Mouse (Mus musculus): ENCODE results near the gene Tns1. TPM values are rescaled to one million over a fixed set of nuclear protein-coding genes. Genes with fewer than 3 reads are reported as not detected.

Tns1 gene
- polyA plus RNA-seq, 1 experiment from 2014 or later = 65.4 TPM

- H3K36me3 ChIP-seq (ENCODE audit: insufficient read depth, low read length) = peaks cover 22% of the 10 kb centered on the region
- H3K9me3 ChIP-seq (replicated peaks; ENCODE audit: low read length) = no peaks in the 10 kb centered on the region
- no peak overlapping the region for H3K4me3 ChIP-seq (replicated peaks; ENCODE audit: low read depth, low read length)
- no peak overlapping the region for H3K9ac ChIP-seq (ENCODE audit: low read depth, low read length)
- DNase-seq (ENCODE audit: low spot score) (no peak), ATAC-seq (replicated peaks; ENCODE audit: low FRiP score, low read depth) (no peak)
- WGBS = 92% methylated on average over 3 of the region's 3 CpGs
- H3K27ac ChIP-seq = no peak overlapping the region
- H3K4me2 ChIP-seq (ENCODE audit: low read length) = no peak overlapping the region
- H3K27me3 ChIP-seq (ENCODE audit: insufficient read depth, low read length) = no peaks in the 10 kb centered on the region
- TF ChIP-seq CTCF (IDR thresholded peaks at IDR 0.05; ENCODE audit: low read depth) = no peak
- peaks cover 11% of the 10 kb centered on the region for H3K4me1 ChIP-seq (replicated peaks; ENCODE audit: insufficient read depth, low read length)
Observed at GRCm38 (mm10) chr1:73951178-73951577, 173.1 kb downstream of the Tns1 start.

DNA sequence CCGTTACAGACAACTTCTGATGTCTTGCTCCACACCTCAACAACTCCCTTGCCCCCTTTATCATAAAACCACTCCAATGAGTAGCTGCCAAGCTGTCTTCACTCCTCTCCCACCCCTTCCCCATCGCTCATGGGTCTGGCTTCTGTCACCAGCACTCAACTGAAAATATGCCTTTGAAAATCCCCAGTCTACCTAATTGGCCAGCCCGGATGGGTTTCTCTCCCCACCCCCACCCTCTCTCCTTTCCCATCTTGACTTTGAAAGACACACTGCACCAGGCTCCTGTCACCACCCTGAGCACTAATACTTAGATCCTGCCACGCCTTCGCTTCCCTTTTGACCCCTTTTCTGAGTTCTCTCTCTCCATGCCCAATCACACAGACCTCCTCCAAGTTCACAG, 175.5 kb downstream of the Tns1 start:
- DNase-seq (ENCODE audit: low spot score) (no peak), ATAC-seq (replicated peaks; ENCODE audit: low FRiP score, low read depth) (no peak)
- TF ChIP-seq CTCF (IDR thresholded peaks at IDR 0.05; ENCODE audit: low read depth) = no peak
- WGBS = 68% methylated on average over 5 of the region's 5 CpGs
- Histone ChIP-seq H3K36me3 (ENCODE audit: insufficient read depth, low read length) (peaks cover 21% of the 10 kb centered on the region), H3K27me3 (ENCODE audit: insufficient read depth, low read length) (no peaks in the 10 kb centered on the region), H3K9ac (ENCODE audit: low read depth, low read length) (no peak overlapping the region), H3K4me1 (replicated peaks; ENCODE audit: insufficient read depth, low read length) (no peaks in the 10 kb centered on the region), H3K4me3 (replicated peaks; ENCODE audit: low read depth, low read length) (no peak overlapping the region), H3K9me3 (replicated peaks; ENCODE audit: low read length) (no peaks in the 10 kb centered on the region), H3K27ac (no peak overlapping the region), H3K4me2 (ENCODE audit: low read length) (no peak overlapping the region)

- no peaks in the 10 kb centered on the region for H3K4me1 ChIP-seq (replicated peaks; ENCODE audit: insufficient read depth, low read length)
- H3K27me3 ChIP-seq (ENCODE audit: insufficient read depth, low read length) = no peaks in the 10 kb centered on the region
- ATAC-seq (replicated peaks; ENCODE audit: low FRiP score, low read depth) = no peak
- TF ChIP-seq CTCF (IDR thresholded peaks at IDR 0.05; ENCODE audit: low read depth) = no peak
- WGBS = 80% methylated on average over 15 of the region's 15 CpGs
- DNase-seq (ENCODE audit: low spot score) = no peak
- peaks cover 11% of the 10 kb centered on the region for H3K36me3 ChIP-seq (ENCODE audit: insufficient read depth, low read length)
- no peaks in the 10 kb centered on the region for H3K9me3 ChIP-seq (replicated peaks; ENCODE audit: low read length)
- H3K9ac ChIP-seq (ENCODE audit: low read depth, low read length) = no peak overlapping the region
- no peak overlapping the region for H3K4me2 ChIP-seq (ENCODE audit: low read length)
- no peak overlapping the region for H3K27ac ChIP-seq
- H3K4me3 ChIP-seq (replicated peaks; ENCODE audit: low read depth, low read length) = no peak overlapping the region
Observed at GRCm38 (mm10) chr1:73947525-73948304, 176.5 kb downstream of the Tns1 start.

DNA sequence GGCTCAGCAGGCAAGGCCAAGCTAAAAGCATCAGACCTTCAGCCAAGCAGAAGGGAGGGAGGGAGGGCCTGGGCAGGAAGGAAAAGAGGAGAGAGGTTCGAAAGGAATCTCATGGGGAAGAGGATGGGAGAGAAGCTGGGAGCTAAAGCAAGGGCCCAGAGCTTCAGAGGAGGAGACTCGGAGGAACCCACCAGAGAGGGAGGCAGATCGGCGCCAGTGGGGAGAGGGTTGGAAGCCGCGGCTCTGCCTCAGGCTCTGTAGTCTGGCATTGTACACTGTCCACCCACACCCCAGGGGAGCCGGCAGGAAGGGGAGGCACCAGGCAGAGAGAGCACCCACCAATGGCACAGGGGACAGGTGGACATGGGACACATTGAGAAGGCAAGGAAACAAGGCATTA, 177.5 kb downstream of the Tns1 start:
- peaks cover 6% of the 10 kb centered on the region; the same call in 1 of the 2 replicates for H3K36me3 ChIP-seq (ENCODE audit: insufficient read depth, low read length)
- no peak overlapping the region for H3K4me3 ChIP-seq (replicated peaks; ENCODE audit: low read depth, low read length)
- no peak overlapping the region for H3K27ac ChIP-seq
- ATAC-seq (replicated peaks; ENCODE audit: low FRiP score, low read depth) = no peak
- H3K9ac ChIP-seq (ENCODE audit: low read depth, low read length) = no peak overlapping the region
- DNase-seq (ENCODE audit: low spot score) = no peak
- no peaks in the 10 kb centered on the region for H3K9me3 ChIP-seq (replicated peaks; ENCODE audit: low read length)
- H3K27me3 ChIP-seq (ENCODE audit: insufficient read depth, low read length) = no peaks in the 10 kb centered on the region
- WGBS = 66% methylated on average over 7 of the region's 7 CpGs
- H3K4me1 ChIP-seq (replicated peaks; ENCODE audit: insufficient read depth, low read length) = peaks cover 3% of the 10 kb centered on the region; the same call in 1 of the 2 replicates
- TF ChIP-seq CTCF (IDR thresholded peaks at IDR 0.05; ENCODE audit: low read depth) = no peak
- H3K4me2 ChIP-seq (ENCODE audit: low read length) = no peak overlapping the region

DNA sequence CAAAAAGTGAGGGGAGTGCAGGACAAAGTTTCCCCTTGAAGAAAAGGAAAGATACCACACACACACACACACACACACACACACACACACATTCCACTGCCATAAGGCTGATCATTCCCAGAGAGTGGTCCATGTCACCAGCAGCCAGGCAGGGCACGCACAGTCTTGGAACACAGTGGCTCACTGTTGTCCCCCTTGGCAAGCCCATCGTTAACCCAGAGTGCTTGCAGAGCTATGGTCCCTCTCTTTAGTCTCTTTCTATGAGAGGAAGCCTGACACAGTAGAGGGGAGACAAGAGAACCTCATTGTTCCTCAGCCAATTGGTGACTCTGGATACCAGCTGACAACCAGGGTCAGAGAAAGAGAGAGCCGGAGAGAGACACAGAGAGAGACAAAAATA, 179.9 kb downstream of the Tns1 start:
- H3K9me3 ChIP-seq (replicated peaks; ENCODE audit: low read length) = no peaks in the 10 kb centered on the region
- WGBS = 84% methylated on average over 3 of the region's 3 CpGs
- peaks cover 3% of the 10 kb centered on the region; the same call in 1 of the 2 replicates for H3K4me1 ChIP-seq (replicated peaks; ENCODE audit: insufficient read depth, low read length)
- H3K27ac ChIP-seq = peak overlapping the region; percentile 31; the same call in 1 of the 2 replicates
- H3K4me3 ChIP-seq (replicated peaks; ENCODE audit: low read depth, low read length) = no peak overlapping the region
- H3K4me2 ChIP-seq (ENCODE audit: low read length) = no peak overlapping the region
- ATAC-seq (replicated peaks; ENCODE audit: low FRiP score, low read depth) (no peak), DNase-seq (ENCODE audit: low spot score) (no peak)
- no peak overlapping the region for H3K9ac ChIP-seq (ENCODE audit: low read depth, low read length)
- H3K27me3 ChIP-seq (ENCODE audit: insufficient read depth, low read length) = no peaks in the 10 kb centered on the region
- no peak for TF ChIP-seq CTCF (IDR thresholded peaks at IDR 0.05; ENCODE audit: low read depth)
- 0 out of 2 replicates have a peak, but pooled peaks cover 8% of the 10 kb centered on the region for H3K36me3 ChIP-seq (ENCODE audit: insufficient read depth, low read length)

GRCm38 (mm10) chr1:73943667-73944289, 180.5 kb downstream of the Tns1 start:
- DNase-seq (ENCODE audit: low spot score) (no peak), ATAC-seq (replicated peaks; ENCODE audit: low FRiP score, low read depth) (no peak)
- Histone ChIP-seq H3K27ac (peak overlapping the region; percentile 31; the same call in 1 of the 2 replicates), H3K27me3 (ENCODE audit: insufficient read depth, low read length) (no peaks in the 10 kb centered on the region), H3K4me1 (replicated peaks; ENCODE audit: insufficient read depth, low read length) (peaks cover 3% of the 10 kb centered on the region; the same call in 1 of the 2 replicates), H3K36me3 (ENCODE audit: insufficient read depth, low read length) (0 out of 2 replicates have a peak, but pooled peaks cover 9% of the 10 kb centered on the region), H3K9me3 (replicated peaks; ENCODE audit: low read length) (no peaks in the 10 kb centered on the region), H3K9ac (ENCODE audit: low read depth, low read length) (no peak overlapping the region), H3K4me3 (replicated peaks; ENCODE audit: low read depth, low read length) (no peak overlapping the region), H3K4me2 (ENCODE audit: low read length) (no peak overlapping the region)
- WGBS = 75% methylated on average over 9 of the region's 9 CpGs
- no peak for TF ChIP-seq CTCF (IDR thresholded peaks at IDR 0.05; ENCODE audit: low read depth)

Measured in kidney, postnatal 0 days (tissue).